Mouse (Mus musculus) left cerebral cortex, adult 2 months (tissue): Measurements from ENCODE around the gene Smad3. TPM values are rescaled to one million over a fixed set of nuclear protein-coding genes. Genes with fewer than 3 reads are reported as not detected.

Source experiments
- DNase-seq, 2 experiments: peaks; one replicate each; pipeline ENCODE4 v3.0.0; 2021 to 2022; ENCODE audit warnings: low spot score in 2 of 2, mixed read lengths in 1 of 2; ENCODE audit errors: extremely low spot score in 1 of 2
- H3K27ac ChIP-seq: fragments of 200-600 bp; 2 replicates; pipeline ENCODE4 v1.8.1; 2022
- H3K4me3 ChIP-seq: fragments of 200-600 bp; 2 replicates; pipeline ENCODE4 v1.8.1; 2022
- CTCF ChIP-seq: fragments of 200-600 bp; IDR thresholded peaks from 2 replicates; pipeline ENCODE4 v1.8.1; 2022; ENCODE audit warnings: antibody characterized with exemption, mild to moderate bottlenecking, moderate library complexity
- intact Hi-C: fragments of 180-260 bp; cut with DNase I; formaldehyde crosslinking; loops from one replicate; pipeline ENCODE4 v1.15.1; 2025
- total RNA-seq, 2 experiments: library from RNA; stranded (reverse); gene quantifications; 2 replicates each; pipeline ENCODE4 v1.2.3; 2021

Smad3 gene
- total RNA-seq, 2 experiments from 2014 or later: 60.0 to 69.0 TPM

DNA sequence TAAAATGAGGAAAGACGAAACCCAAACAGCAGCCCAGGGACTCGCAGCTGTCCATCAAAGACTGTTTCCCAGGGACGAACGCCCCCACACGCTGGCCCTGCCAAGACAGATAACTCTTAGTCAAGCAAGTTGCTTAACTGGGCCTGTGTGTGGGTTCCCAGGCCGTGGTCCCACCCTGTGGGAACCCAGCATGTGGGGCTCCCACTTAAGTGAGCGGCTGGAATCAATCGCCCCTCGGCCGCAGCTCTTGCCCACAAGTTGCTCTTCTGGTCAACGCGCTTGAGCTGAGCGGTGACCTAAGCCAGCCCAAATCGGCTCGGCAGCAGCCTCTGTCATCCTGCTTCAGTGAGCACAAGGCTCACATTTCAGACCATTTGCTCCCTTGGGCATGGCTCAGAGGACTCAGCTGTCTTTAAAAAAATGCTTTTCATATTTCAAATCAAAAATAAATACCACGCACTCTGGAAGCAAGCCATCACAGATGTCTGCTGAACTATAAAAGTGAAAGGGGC is 55.2 kb downstream of the Smad3 start:
- intact Hi-C loops: no loop called here
- H3K27ac ChIP-seq: peak overlapping the region; percentile 72
- peak in 1 of 2 experiments; percentile 46 for DNase-seq
- H3K4me3 ChIP-seq: no peak overlapping the region
- TF ChIP-seq CTCF: no peak

DNA sequence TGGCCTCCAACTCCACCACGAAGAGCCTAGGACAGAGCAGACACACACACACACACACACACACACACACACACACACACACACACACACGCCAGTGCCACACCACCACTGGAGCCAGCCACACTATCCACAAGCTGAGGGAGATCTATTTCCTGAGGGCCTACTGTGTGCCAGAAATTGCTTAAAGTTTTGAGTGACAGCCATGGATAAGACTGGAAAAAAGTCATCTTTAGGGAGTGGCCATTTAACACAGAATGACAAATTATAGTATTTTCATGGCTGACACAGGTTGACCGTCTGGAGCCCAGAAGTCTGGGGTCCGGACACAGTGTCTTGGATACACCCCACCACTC is 55.9 kb downstream of the Smad3 start:
- Histone ChIP-seq H3K27ac (no peak overlapping the region; the same call in 1 of the 2 replicates), H3K4me3 (no peak overlapping the region)
- no peak for DNase-seq
- no peak for TF ChIP-seq CTCF
- intact Hi-C loops: no loop called here

DNA sequence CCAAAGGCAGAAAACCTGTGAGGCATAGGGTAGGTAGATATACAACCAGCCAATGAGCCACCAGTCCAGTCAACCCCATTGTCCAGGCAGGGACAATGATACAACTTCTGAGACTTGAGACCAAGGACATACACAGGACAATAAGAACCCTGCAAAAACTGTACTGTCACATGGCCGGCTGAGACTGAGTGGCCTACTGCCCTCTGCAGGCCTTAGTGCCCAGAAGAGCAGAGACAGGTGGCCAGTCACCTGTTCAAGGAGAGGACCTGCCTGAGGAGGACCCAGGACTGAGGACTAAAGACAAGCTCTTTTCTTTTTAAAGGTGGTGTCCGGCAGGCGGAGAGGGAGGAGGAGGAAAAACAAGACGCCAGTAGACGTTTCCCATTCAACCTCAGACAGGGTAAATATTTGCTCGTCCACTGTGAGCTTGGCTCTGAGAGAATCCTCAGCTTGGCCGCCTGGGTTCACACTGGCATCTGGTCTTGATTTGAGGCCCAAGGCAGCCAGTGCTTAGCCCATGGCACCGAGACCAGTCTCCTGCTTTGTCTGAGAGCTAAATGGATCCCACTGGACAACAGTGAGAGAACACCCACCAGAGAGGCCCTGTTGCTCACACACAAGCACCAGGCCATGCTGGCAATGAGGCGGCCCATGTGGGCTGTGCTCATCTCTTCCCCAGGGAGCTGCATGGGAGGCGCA is 56.4 kb downstream of the Smad3 start:
- no peak overlapping the region for H3K4me3 ChIP-seq
- no peak overlapping the region for H3K27ac ChIP-seq
- DNase-seq: no peak
- intact Hi-C loops: no loop called here
- no peak; the same call in 1 of the 2 replicates for TF ChIP-seq CTCF

DNA sequence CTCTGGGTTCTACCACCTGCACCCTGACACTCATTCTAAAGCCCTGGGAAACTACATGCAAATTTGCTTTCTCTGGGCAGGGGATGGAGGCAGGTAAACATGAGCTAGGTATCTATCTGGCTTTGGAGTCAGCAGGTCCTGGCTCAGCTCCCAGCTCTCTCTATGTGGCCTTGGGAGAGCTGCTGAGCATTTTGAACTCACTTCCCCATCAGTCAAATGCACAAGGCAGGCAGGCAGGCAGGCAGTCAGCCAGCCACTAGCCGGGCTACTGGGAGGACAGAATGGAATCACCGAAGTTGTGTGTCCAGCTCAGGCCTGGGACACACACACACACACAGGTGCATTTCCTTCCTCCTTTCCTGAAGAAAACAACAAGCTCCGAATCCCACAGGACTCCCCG is 58.6 kb downstream of the Smad3 start:
- no peak for DNase-seq
- intact Hi-C loops: no loop called here
- H3K27ac ChIP-seq: no peak overlapping the region
- no peak for TF ChIP-seq CTCF
- no peak overlapping the region for H3K4me3 ChIP-seq

DNA sequence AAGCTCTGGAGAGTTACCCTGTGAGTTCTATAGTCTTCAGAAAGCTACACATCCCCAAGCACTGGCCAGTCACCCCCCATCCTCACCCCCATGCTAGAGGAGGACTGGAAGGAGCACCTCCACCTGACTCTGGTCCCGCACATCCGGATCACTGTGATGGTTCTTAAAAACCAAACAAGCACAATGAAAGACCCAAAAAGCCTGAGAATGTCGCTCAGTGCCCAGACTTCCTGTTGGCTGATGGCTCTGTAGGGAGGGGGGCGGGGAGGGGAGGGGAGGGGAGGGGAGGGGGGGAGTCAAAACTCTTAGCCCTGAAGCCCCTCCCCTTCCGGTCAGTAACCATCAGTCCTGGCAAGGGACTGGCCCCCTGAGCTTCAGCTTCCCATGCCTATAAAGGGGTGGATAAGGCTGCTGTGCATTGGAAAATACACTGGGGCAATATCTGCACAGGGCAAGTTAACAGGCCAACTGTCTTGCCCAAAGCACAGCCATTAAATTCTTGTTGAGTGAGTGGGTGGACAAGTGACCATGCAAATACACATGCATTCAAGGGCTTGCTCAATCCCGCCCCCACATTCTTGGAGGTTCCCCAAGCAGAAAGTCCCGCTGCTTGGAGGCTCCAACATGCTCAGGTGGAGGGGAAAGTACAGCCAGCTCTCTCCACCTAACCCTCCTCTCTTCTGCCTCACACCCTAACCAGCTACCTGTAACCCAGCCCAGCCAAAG is 59.3 kb downstream of the Smad3 start:
- Histone ChIP-seq H3K27ac (no peak overlapping the region), H3K4me3 (no peak overlapping the region)
- no peak for DNase-seq
- no peak for TF ChIP-seq CTCF
- intact Hi-C loops: no loop called here

DNA sequence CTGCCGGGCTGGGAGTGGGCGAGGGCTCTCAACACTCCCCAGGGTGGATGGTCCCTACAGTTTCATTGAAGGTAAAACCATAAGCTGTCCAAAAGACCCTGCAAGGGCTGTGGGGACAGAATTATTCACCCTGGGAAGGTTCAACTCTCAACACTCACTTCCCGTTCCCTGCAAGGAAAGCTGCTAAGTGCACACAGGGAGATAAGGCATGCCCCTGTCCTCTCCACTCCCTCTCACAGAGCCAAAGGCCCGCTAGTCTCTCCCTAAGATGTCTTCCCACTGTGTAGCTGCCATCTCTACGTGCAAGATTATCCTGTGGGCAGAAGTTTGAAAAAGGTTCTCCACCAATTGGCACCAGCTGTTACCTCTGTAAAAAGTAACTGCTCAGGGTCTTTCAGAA is 60.2 kb downstream of the Smad3 start:
- TF ChIP-seq CTCF: no peak
- no peak for DNase-seq
- intact Hi-C loops: no loop called here
- no peak overlapping the region for H3K4me3 ChIP-seq
- H3K27ac ChIP-seq: no peak overlapping the region

DNA sequence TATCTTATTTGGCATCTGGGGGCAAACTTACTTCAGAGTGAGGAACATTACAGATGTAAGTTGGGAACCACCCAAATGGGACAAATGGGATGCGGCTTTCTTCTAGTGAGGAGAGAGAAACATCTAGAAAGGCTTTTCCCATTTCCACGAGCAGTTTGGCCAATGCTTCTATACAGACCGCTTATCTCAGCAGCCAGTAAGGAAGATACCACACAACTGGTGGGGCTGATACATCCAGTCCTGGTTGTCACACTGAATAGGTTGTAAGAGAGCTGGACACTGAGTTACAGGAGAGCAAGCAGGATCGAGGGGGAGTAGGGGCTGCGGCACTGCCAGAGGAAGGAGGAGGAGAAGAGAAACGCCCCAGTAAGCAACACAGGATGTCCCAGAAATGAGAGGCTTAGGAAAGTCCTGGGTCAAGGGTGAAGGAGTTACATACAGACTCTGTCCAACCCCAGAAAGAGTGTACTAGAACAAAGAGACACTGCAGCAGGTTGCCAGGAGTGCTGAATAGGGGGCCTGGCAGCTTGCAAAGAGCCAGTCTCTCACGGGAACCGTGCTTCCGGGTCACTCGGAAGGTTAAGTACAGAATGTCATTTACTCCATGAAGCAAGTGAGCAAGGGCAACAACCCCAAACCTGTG is 61.2 kb downstream of the Smad3 start:
- no peak overlapping the region for H3K27ac ChIP-seq
- DNase-seq: no peak
- no peak overlapping the region for H3K4me3 ChIP-seq
- no peak for TF ChIP-seq CTCF
- intact Hi-C loops: no loop called here

DNA sequence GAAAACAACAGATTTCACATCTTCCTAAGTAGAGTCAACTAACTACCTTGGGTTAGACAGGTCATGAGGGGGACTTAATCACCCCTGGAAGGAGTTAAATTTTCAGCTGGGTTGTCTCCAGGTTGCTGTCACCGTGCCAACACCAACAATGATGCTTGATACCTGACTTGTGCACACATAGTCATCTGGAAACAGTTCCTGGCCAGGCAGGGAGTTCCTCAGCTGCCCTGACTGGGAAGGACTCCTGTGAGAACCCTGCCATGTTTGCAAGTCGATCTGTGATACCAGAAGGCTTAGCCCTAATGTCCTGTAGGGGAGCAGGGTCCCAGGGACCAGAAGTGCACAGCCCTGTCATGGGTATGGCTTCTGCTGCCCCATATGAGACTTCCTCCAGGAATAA is 65.8 kb downstream of the Smad3 start:
- intact Hi-C loops: no loop called here
- TF ChIP-seq CTCF: no peak
- Histone ChIP-seq H3K27ac (no peak overlapping the region), H3K4me3 (no peak overlapping the region)
- DNase-seq: no peak

DNA sequence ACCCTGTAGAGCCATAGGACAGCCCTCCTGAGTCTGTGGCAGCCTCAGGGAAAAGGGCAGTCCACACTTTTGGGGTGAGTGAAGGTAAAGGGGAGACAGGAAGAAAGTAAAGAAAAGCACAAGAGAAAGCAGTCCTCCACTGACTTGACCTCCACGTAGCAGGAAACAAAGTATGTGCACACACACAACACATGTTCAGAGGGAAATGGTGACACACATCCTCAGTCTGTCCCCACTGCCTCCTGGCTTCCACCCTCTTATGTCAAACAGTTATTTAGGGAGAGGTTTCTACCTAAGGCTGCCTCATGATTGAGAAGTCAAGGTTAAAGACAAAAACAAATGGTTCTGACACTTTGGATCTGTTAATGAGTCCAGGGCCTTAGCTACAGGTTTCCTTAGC is 67.3 kb downstream of the Smad3 start:
- intact Hi-C loops: no loop called here
- no peak for TF ChIP-seq CTCF
- no peak for DNase-seq

DNA sequence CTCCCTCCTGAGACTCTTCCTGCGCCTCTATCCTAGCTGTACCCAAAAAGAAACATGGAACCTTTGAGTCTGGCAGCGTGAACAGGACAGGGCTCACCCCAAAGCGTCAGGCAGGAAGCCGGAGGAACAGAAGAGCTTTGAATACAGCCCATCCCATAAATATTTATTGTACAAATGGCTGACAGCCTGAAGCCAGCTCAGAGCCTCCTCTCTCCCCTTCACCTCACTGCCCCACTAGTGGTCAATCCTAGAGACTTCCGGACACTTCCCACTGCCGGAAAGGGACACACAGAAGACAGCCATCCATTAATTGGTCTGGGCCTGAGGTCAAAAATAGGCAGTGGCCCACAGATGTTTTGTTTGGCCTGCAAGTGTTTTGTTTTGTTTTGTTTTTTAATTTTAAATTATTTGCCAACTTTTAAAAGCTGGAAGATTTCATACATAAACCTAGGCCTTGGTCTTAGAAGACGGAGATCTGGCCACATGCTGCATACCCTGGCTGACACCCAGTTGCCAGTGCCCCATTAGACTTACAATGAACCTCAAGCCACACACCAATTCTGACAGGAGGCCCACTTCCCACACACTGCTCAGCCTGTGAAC is 70.3 kb downstream of the Smad3 start:
- intact Hi-C loops: no loop called here
- no peak overlapping the region for H3K4me3 ChIP-seq
- H3K27ac ChIP-seq: no peak overlapping the region
- TF ChIP-seq CTCF: no peak
- no peak for DNase-seq

More for the DNA sequence above, 67.3 kb downstream of the Smad3 start:
- Histone ChIP-seq H3K27ac (no peak overlapping the region), H3K4me3 (no peak overlapping the region)

DNA sequence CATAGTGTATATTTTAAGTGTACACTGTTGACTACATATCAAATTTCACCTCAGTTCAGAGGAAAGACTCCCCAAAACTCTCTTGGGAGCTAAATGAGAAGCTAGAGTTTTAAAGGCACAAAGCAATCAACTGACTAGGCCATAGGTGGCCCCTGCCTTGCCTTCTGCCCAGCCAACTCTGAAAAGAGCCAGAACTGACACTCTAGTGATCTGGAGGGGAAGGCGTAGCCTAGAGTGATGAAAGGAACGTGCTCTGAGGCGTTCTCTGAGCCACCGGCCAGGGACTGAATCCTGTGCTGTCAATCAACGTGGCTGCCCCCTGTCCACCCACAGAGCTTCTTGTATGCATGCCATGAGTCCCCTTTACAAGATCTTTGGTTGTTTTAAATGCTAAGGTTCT is 72.4 kb downstream of the Smad3 start:
- no peak for TF ChIP-seq CTCF
- Histone ChIP-seq H3K27ac (no peak overlapping the region), H3K4me3 (no peak overlapping the region)
- intact Hi-C loops: no loop called here
- no peak for DNase-seq

DNA sequence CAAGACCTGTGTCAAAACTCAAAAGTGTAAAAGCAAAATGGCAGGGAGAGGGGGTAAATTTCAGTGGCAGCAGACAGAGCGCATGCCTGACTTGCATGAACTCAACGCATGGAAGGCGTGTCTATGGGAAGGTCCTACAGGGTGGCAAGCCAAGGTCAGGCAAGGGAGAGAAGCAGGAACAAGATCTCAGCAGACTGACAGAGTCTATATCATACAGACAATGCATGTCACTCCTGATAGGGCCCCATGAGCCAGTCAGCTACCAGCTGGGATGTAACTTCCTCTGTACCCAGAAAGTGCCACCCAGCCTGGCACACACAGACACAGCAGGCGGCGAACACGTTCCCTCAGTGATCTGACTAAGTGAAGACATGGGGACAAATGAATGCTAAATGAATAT is 73.5 kb downstream of the Smad3 start:
- intact Hi-C loops: no loop called here
- no peak for TF ChIP-seq CTCF
- Histone ChIP-seq H3K4me3 (no peak overlapping the region), H3K27ac (no peak overlapping the region)
- DNase-seq: no peak
